Mouse (Mus musculus) T-helper 17 cell (primary cell): Measurements from ENCODE around the gene Olfr78.

ENCODE experiments used
- in situ Hi-C, 2 experiments: fragments of 300-600 bp; cut with MboI, MseI; formaldehyde crosslinking; loops; 1 replicate in 1 of 2; 2 replicates in 1 of 2; pipeline ENCODE4 v1.15.1; 2025; ENCODE audit warnings: high pct_unique_total_duplicates in 2 of 2

The Olfr78 gene

GRCm38 (mm10) chr7:102759266-102759665 is at the start of gene Olfr78, which contains the start of gene Olfr560:
Olfr78 (minus strand) TSS chr7:102759471.
Olfr560 (minus strand) TSS chr7:102759366.
- in situ Hi-C loops: no loop called here

- in situ Hi-C loops: no loop called here
These were observed 43.9 kb upstream of the Olfr78 start, which contains the start of gene Olfr564 for GRCm38 (mm10) chr7:102803180-102803579. Olfr564 (plus strand) TSS chr7:102803480.

GRCm38 (mm10) chr7:102770921-102771320 is 11.7 kb upstream of the Olfr78 start, which contains the start of gene Olfr561:
Olfr561 (plus strand) TSS chr7:102771221.
- in situ Hi-C loops: loop anchor here in 1 of 2 experiments (5.0 kb wide), 1 partner anchor 81 kb away; no protein-coding TSS in a partner anchor

- in situ Hi-C loops: no loop called here
These were observed 7.2 kb downstream of the Olfr78 start for GRCm38 (mm10) chr7:102752086-102752485.

GRCm38 (mm10) chr7:102737705-102738104 is 21.6 kb downstream of the Olfr78 start:
- in situ Hi-C loops: no loop called here

- in situ Hi-C loops: no loop called here
These were observed 25.5 kb downstream of the Olfr78 start for GRCm38 (mm10) chr7:102733793-102734192.

GRCm38 (mm10) chr7:102727391-102727790 is 31.9 kb downstream of the Olfr78 start, which contains the start of gene Olfr559:
Olfr559 (minus strand) TSS chr7:102727491.
- in situ Hi-C loops: no loop called here

GRCm38 (mm10) chr7:102718970-102719369 is 40.3 kb downstream of the Olfr78 start, which contains the start of gene Olfr33:
Olfr33 (minus strand) TSS chr7:102719070.
- in situ Hi-C loops: no loop called here

GRCm38 (mm10) chr7:102701915-102702314 is 57.4 kb downstream of the Olfr78 start, which contains the start of gene Olfr558:
Olfr558 (plus strand) TSS chr7:102702215.
- in situ Hi-C loops: loop anchor here in 1 of 2 experiments (10.0 kb wide), 1 partner anchor 223 kb away; the partner anchor contains the start of gene Olfr572

GRCm38 (mm10) chr7:102698461-102698860 is 60.8 kb downstream of the Olfr78 start:
- in situ Hi-C loops: no loop called here

GRCm38 (mm10) chr7:102695358-102696125 is 63.7 kb downstream of the Olfr78 start, which contains the start of gene Olfr557:
Olfr557 (plus strand) TSS chr7:102695910.
- in situ Hi-C loops: no loop called here
